Comparison of ENCODE assay signal across 21 mouse cellular contexts in genomic region chr1:120374131-120374530, GRCm38 (mm10). TPM values are rescaled to one million over a fixed set of nuclear protein-coding genes. Genes with fewer than 3 reads are reported as not detected.
DNase-seq lines count a peak whose midpoint lies in the region.
"Had no signal": no experiment of that assay in that cellular context is flagged by ENCODE, and none has a peak within 500 bp of the region (broad histone marks: within the 10 kb centered on the region; RNA-seq: fewer than 3 reads in every experiment).

No protein-coding gene starts in this region.

- DNase-seq in ES-CJ7 (ENCODE audit: low read depth, low spot score) (peak; percentile 77), R1 (ENCODE audit: low read depth, low spot score) (peak; percentile 71), ZHBTc4 (ENCODE audit: low read depth, low spot score) (peak; percentile 53)
- no peak for DNase-seq in right cerebral cortex, postnatal 4 days
- DNase-seq in adrenal gland, adult 18-20 months (ENCODE audit: low spot score in 2 of 2) = no peak
- no peak for DNase-seq in layer of hippocampus, adult 8-10 months (ENCODE audit: low spot score in 2 of 2)
- DNase-seq: adrenal gland, adult 2 months; adrenal gland, adult 8-10 months; adrenal gland, postnatal 14 days; adrenal gland, postnatal 25 days; adrenal gland, postnatal 36 days; B cell, adult 2 months; cerebellum, adult 11 months; cerebellum, adult 11-12 months; cerebellum, adult 18-20 months; cerebellum, adult 2 months; cerebellum, adult 8-10 months; cerebellum, adult 9-10 months; cerebellum, adult 9-11 months had no signal

RNA-seq across cellular contexts. Expression of gene C1ql2, which starts 33.7 kb away (rescaled TPM):
- not detected for total RNA-seq in adrenal gland, adult 18-20 months (2021)
- total RNA-seq in layer of hippocampus, adult 8-10 months (2022) = 10 to 100 TPM; 63.1 to 70.6 (median 66.3) TPM
- total RNA-seq: adrenal gland, adult 2 months; adrenal gland, adult 8-10 months; adrenal gland, postnatal 14 days; adrenal gland, postnatal 25 days; adrenal gland, postnatal 36 days; CH12.LX; MEL had no signal

Comparison
In these comparisons a context has a peak if more than half of its experiments do, and no peak if none do; other contexts are left out.
1. DNase-seq: peak in ES-CJ7 (single experiment), R1 (single experiment) and ZHBTc4 (single experiment); none in right cerebral cortex, postnatal 4 days (single experiment), adrenal gland, adult 18-20 months (0 of 2) and layer of hippocampus, adult 8-10 months (0 of 2).
2. RNA of gene C1ql2, which starts 33.7 kb away (total RNA-seq): 63.1 to 70.6 TPM in layer of hippocampus, adult 8-10 months; not detected in adrenal gland, adult 18-20 months; every median in the first group is over 10 times any median in the second.